Mouse (Mus musculus) limb, embryonic 14.5 days (tissue): ENCODE measurements around the gene Retreg1. TPM values are rescaled to one million over a fixed set of nuclear protein-coding genes. Genes with fewer than 3 reads are reported as not detected.

Experiments
- ATAC-seq: fragments of 200-750 bp; cut with Nextera tagmentation; 2 replicates; pipeline ENCODE4 v1.8.0; 2017; ENCODE audit warnings: low read depth, moderate number of reproducible peaks, moderate TSS enrichment; ENCODE audit not compliant: low FRiP score
- DNase-seq: peaks from one replicate; pipeline ENCODE4 v3.0.0-alpha.2; 2015; ENCODE audit warnings: low spot score
- H3K27ac ChIP-seq: fragments of 300-500 bp; sonication (generic); replicated peaks from 2 replicates; pipeline ENCODE4 v1.5.1; 2014; ENCODE audit warnings: low read depth, mild to moderate bottlenecking, low read length, moderate library complexity, mixed read lengths
- H3K27me3 ChIP-seq: fragments of 300-500 bp; sonication (generic); 2 replicates; pipeline ENCODE4 v1.6.1; 2014; ENCODE audit warnings: low read length, mixed read lengths; ENCODE audit not compliant: control insufficient read depth, insufficient read depth
- H3K36me3 ChIP-seq: fragments of 300-500 bp; sonication (generic); 2 replicates; pipeline ENCODE4 v1.6.1; 2014; ENCODE audit warnings: mild to moderate bottlenecking, low read length, moderate library complexity, mixed read lengths; ENCODE audit not compliant: control insufficient read depth, insufficient read depth
- H3K4me1 ChIP-seq: fragments of 300-500 bp; sonication (generic); 2 replicates; pipeline ENCODE4 v1.6.1; 2014; ENCODE audit warnings: antibody characterized with exemption, low read length, mixed read lengths; ENCODE audit not compliant: control insufficient read depth, insufficient read depth
- H3K4me2 ChIP-seq: fragments of 300-500 bp; sonication (generic); replicated peaks from 2 replicates; pipeline ENCODE4 v1.6.1; 2014; ENCODE audit warnings: low read depth, mild to moderate bottlenecking, low read length, moderate library complexity; ENCODE audit not compliant: severe bottlenecking
- H3K4me3 ChIP-seq: fragments of 300-500 bp; sonication (generic); replicated peaks from 2 replicates; pipeline ENCODE4 v1.5.1; 2014; ENCODE audit warnings: low read length
- H3K9ac ChIP-seq: fragments of 300-500 bp; sonication (generic); 2 replicates; pipeline ENCODE4 v1.6.1; 2014; ENCODE audit warnings: mild to moderate bottlenecking, low read depth, low read length, moderate library complexity; ENCODE audit not compliant: severe bottlenecking
- H3K9me3 ChIP-seq: fragments of 300-500 bp; sonication (generic); 2 replicates; pipeline ENCODE4 v1.6.1; 2016; ENCODE audit warnings: low read length; ENCODE audit not compliant: control insufficient read depth
- POLR2A ChIP-seq: fragments of 200-500 bp; IDR thresholded peaks from 2 replicates; pipeline ENCODE4 v1.8.0; 2012; ENCODE audit warnings: inconsistent platforms, mild to moderate bottlenecking, moderate library complexity, borderline replicate concordance; ENCODE audit not compliant: insufficient read depth, insufficient read length; ENCODE audit errors: extremely low read depth
- WGBS: fragments of 180-500 bp; shearing (Covaris S2); extraction: QIAGEN DNeasy Blood & Tissue Kit; methylation state at CpG from one replicate; pipeline ENCODE4 v1.1.7; 2014; 5-methylcytosine and 5-hydroxymethylcytosine counted together
- polyA plus RNA-seq, 2 experiments: library from polyadenylated mRNA; depleted of rRNA in 1 of 2; stranded (reverse) in 1 of 2; unstranded in 1 of 2; fragments of >200 nt; fragmentation: Nextera tagmentation in 1 of 2; extraction: Ambion mirVana in 1 of 2; gene quantifications; 2 replicates each; pipeline versions ENCODE4 v1.2.1 to v1.2.3; 2012 to 2014

Retreg1 gene
- polyA plus RNA-seq, 2 experiments, result 2.5 to 4.4 TPM

- DNase-seq, result peak; percentile 70
- Histone ChIP-seq H3K27ac (no peak overlapping the region), H3K27me3 (no peaks in the 10 kb centered on the region), H3K9me3 (no peaks in the 10 kb centered on the region), H3K36me3 (no peaks in the 10 kb centered on the region), H3K4me2 (no peak overlapping the region), H3K9ac (no peak overlapping the region), H3K4me3 (no peak overlapping the region), H3K4me1 (no peaks in the 10 kb centered on the region)
- 36% methylated on average over 5 of the region's 5 CpGs for WGBS
- ATAC-seq, result peak; percentile 72
- TF ChIP-seq POLR2A, result no peak
These were observed 116.4 kb downstream of the Retreg1 start for GRCm38 (mm10) chr15:25959375-25959774.

GRCm38 (mm10) chr15:25960231-25960630, 117.3 kb downstream of the Retreg1 start:
- 77% methylated on average over 5 of the region's 5 CpGs for WGBS
- no peak for ATAC-seq

GRCm38 (mm10) chr15:25966220-25966774, 123.3 kb downstream of the Retreg1 start:
- Histone ChIP-seq H3K9ac (no peak overlapping the region), H3K27ac (no peak overlapping the region), H3K9me3 (no peaks in the 10 kb centered on the region), H3K4me2 (no peak overlapping the region), H3K27me3 (no peaks in the 10 kb centered on the region), H3K36me3 (no peaks in the 10 kb centered on the region), H3K4me1 (no peaks in the 10 kb centered on the region), H3K4me3 (no peak overlapping the region)
- TF ChIP-seq POLR2A, result no peak
- WGBS, result 61% methylated on average over 6 of the region's 6 CpGs
- no peak for DNase-seq
- ATAC-seq, result no peak

More at GRCm38 (mm10) chr15:25960231-25960630, 117.3 kb downstream of the Retreg1 start:
- H3K9ac ChIP-seq, result no peak overlapping the region
- H3K27ac ChIP-seq, result no peak overlapping the region
- H3K27me3 ChIP-seq, result no peaks in the 10 kb centered on the region
- no peak overlapping the region for H3K4me2 ChIP-seq
- no peak for TF ChIP-seq POLR2A
- H3K36me3 ChIP-seq, result no peaks in the 10 kb centered on the region
- H3K9me3 ChIP-seq, result no peaks in the 10 kb centered on the region
- no peaks in the 10 kb centered on the region for H3K4me1 ChIP-seq
- no peak for DNase-seq
- no peak overlapping the region for H3K4me3 ChIP-seq

- Histone ChIP-seq H3K9ac (no peak overlapping the region), H3K9me3 (no peaks in the 10 kb centered on the region), H3K27me3 (no peaks in the 10 kb centered on the region), H3K4me3 (no peak overlapping the region), H3K27ac (no peak overlapping the region), H3K4me2 (no peak overlapping the region), H3K36me3 (no peaks in the 10 kb centered on the region), H3K4me1 (no peaks in the 10 kb centered on the region)
- WGBS, result 87% methylated on average over 9 of the region's 9 CpGs
- ATAC-seq (no peak), DNase-seq (no peak)
- TF ChIP-seq POLR2A, result no peak
These were observed 128.6 kb downstream of the Retreg1 start for GRCm38 (mm10) chr15:25971596-25971995.

DNA sequence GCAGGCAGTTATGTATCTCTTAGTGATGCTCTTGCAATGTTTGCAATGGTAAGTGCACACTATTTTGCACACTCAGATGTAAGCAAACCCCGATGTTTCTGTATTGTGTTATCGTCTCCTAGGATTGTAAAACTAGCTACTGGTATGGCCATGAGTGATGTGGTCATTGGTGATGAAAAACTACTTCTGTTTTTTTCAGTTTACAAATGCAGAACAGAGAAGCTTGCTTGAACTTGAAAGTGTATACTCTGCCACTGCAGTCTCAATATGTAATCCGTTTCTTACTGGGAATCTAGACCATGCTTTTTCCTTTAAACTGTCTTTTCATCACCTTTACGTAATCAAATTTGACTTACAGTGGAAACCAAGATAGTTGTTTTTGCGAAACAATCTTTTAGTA, 129.8 kb downstream of the Retreg1 start:
- Histone ChIP-seq H3K4me2 (no peak overlapping the region), H3K4me3 (no peak overlapping the region), H3K27me3 (no peaks in the 10 kb centered on the region), H3K9me3 (no peaks in the 10 kb centered on the region), H3K36me3 (no peaks in the 10 kb centered on the region), H3K9ac (no peak overlapping the region), H3K27ac (no peak overlapping the region), H3K4me1 (no peaks in the 10 kb centered on the region)
- ATAC-seq (no peak), DNase-seq (no peak)
- no peak for TF ChIP-seq POLR2A
- 87% methylated on average over 5 of the region's 5 CpGs for WGBS

- Histone ChIP-seq H3K27me3 (no peaks in the 10 kb centered on the region), H3K4me1 (no peaks in the 10 kb centered on the region), H3K27ac (no peak overlapping the region), H3K9ac (no peak overlapping the region), H3K4me3 (no peak overlapping the region), H3K4me2 (no peak overlapping the region), H3K9me3 (no peaks in the 10 kb centered on the region), H3K36me3 (no peaks in the 10 kb centered on the region)
- DNase-seq (no peak), ATAC-seq (no peak)
- WGBS, result 88% methylated on average over 4 of the region's 4 CpGs
- no peak for TF ChIP-seq POLR2A
These were observed 131.4 kb downstream of the Retreg1 start for GRCm38 (mm10) chr15:25974352-25974751.
